Mouse (Mus musculus) MEL (cell line): Measurements from ENCODE around the gene Dnah6.

Experiments used
- CTCF ChIP-seq, 3 experiments: IDR thresholded peaks in 2 of 3; conservative IDR thresholded peaks in 1 of 3; 2 replicates each; pipeline ENCODE4 v1.5.1; 2011 to 2012; ENCODE audit warnings: low read length in 3 of 3, low read depth in 2 of 3, mild to moderate bottlenecking in 2 of 3, improper control_type of control experiment in 1 of 3, inconsistent platforms in 1 of 3, mixed read lengths in 1 of 3, moderate library complexity in 1 of 3; ENCODE audit not compliant: control insufficient read depth in 1 of 3, insufficient read depth in 1 of 3, poor library complexity in 1 of 3, severe bottlenecking in 1 of 3
- EP300 ChIP-seq, 2 experiments: IDR thresholded peaks; 2 replicates each; pipeline ENCODE4 v1.6.1; 2011; ENCODE audit warnings: improper control_type of control experiment in 2 of 2, low read length in 2 of 2, low read depth in 1 of 2, mild to moderate bottlenecking in 1 of 2
- MAX ChIP-seq: IDR thresholded peaks from 2 replicates; pipeline ENCODE4 v1.6.1; 2011; ENCODE audit warnings: low read length, improper control_type of control experiment
- RCOR1 ChIP-seq: IDR thresholded peaks from 2 replicates; pipeline ENCODE4 v1.6.1; 2012; ENCODE audit warnings: low read depth, mild to moderate bottlenecking, inconsistent platforms, low read length, improper control_type of control experiment
- TBP ChIP-seq: IDR thresholded peaks from 2 replicates; pipeline ENCODE4 v1.8.0; 2011; ENCODE audit warnings: low read depth, low read length, improper control_type of control experiment

DNA sequence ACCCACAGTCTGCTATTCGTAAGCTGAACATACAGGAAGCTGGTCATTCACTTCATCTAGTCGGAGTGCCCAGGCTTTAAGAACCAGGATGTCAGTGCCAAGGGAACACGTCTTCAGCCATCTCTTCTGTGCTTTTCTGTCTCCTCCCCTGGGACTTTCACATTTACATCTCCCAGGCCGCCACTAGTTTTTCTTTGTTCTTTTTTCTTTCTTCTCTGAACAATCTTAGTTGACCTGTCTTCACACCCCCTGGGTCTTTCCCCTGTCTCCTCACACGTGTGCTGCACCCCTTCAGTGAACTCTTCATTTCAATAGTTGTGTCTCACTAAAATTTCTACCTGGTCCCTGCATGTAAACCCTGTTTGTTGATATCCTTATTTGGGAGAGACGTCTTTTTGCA lies 179.2 kb downstream of the Dnah6 start:
- TF ChIP-seq CTCF (IDR thresholded peaks at IDR 0.05 in 2 of 3, conservative IDR thresholded peaks at IDR 0.05 in 1 of 3; ENCODE audit: control insufficient read depth in 1 of 3, insufficient read depth in 1 of 3, low read depth in 2 of 3, low read length in 3 of 3, poor library complexity in 1 of 3, severe bottlenecking in 1 of 3) (no peak), MAX (no peak), TBP (no peak), RCOR1 (no peak), EP300 (IDR thresholded peaks at IDR 0.05; ENCODE audit: low read depth in 1 of 2, low read length in 2 of 2) (no peak)
